Mouse (Mus musculus): ENCODE results near the gene Tubb2b. TPM values are rescaled to one million over a fixed set of nuclear protein-coding genes. Genes with fewer than 3 reads are reported as not detected.

Gene Tubb2b
- polyA plus RNA-seq, 1 experiment from 2014 or later: 344 TPM

Other genes with a start within 250 kb of the Tubb2b start
- gene Serpinb6c, start 224.8 kb downstream of the Tubb2b start, polyA plus RNA-seq (2014; fragmentation: Nextera tagmentation; extraction: Ambion mirVana): 0.42 TPM in 1 of 2 replicates, not detected in the other
- 21.9 and 22.8 TPM in 2 replicates for gene Nqo2, start 165.8 kb downstream of the Tubb2b start, polyA plus RNA-seq (2014; fragmentation: Nextera tagmentation; extraction: Ambion mirVana)
- gene Ripk1, start 128.1 kb downstream of the Tubb2b start, polyA plus RNA-seq (2014; fragmentation: Nextera tagmentation; extraction: Ambion mirVana): 8.2 and 9.0 TPM in 2 replicates
- 29.7 and 33.8 TPM in 2 replicates for gene Serpinb6a, start 127.7 kb downstream of the Tubb2b start, polyA plus RNA-seq (2014; fragmentation: Nextera tagmentation; extraction: Ambion mirVana)
- gene Bphl, start 92.9 kb downstream of the Tubb2b start, polyA plus RNA-seq (2014; fragmentation: Nextera tagmentation; extraction: Ambion mirVana): 26.5 and 30.0 TPM in 2 replicates
- gene Tubb2a, start 52.5 kb downstream of the Tubb2b start, polyA plus RNA-seq (2014; fragmentation: Nextera tagmentation; extraction: Ambion mirVana): 454 and 539 TPM in 2 replicates
- gene Psmg4, start 32.5 kb upstream of the Tubb2b start, polyA plus RNA-seq (2014; fragmentation: Nextera tagmentation; extraction: Ambion mirVana): 92.4 and 92.6 TPM in 2 replicates
- gene Slc22a23, start 214.7 kb upstream of the Tubb2b start, polyA plus RNA-seq (2014; fragmentation: Nextera tagmentation; extraction: Ambion mirVana): 13.2 and 13.3 TPM in 2 replicates